Mouse (Mus musculus) midbrain, embryonic 11.5 days (tissue): ENCODE data around the gene 4931422A03Rik. TPM values are rescaled to one million over a fixed set of nuclear protein-coding genes. Genes with fewer than 3 reads are reported as not detected.

Experiments
- ATAC-seq: fragments of 200-750 bp; cut with Nextera tagmentation; 2 replicates; pipeline ENCODE4 v1.8.0; 2017; ENCODE audit warnings: moderate TSS enrichment, moderate library complexity; ENCODE audit not compliant: low FRiP score
- DNase-seq: peaks from one replicate; pipeline ENCODE4 v3.0.0; 2015; ENCODE audit warnings: low spot score; ENCODE audit errors: missing footprints
- H3K27ac ChIP-seq: fragments of 300-500 bp; sonication (generic); 2 replicates; pipeline ENCODE4 v1.5.1; 2014; ENCODE audit warnings: low read depth, low read length
- H3K27me3 ChIP-seq: fragments of 300-500 bp; sonication (generic); 2 replicates; pipeline ENCODE4 v1.6.1; 2014; ENCODE audit warnings: mild to moderate bottlenecking, low read length, moderate library complexity, mixed read lengths; ENCODE audit not compliant: control insufficient read depth, insufficient read depth
- H3K36me3 ChIP-seq: fragments of 300-500 bp; sonication (generic); 2 replicates; pipeline ENCODE4 v1.6.1; 2014; ENCODE audit warnings: mild to moderate bottlenecking, low read length, moderate library complexity, mixed read lengths; ENCODE audit not compliant: control insufficient read depth, insufficient read depth
- H3K4me1 ChIP-seq: fragments of 300-500 bp; sonication (generic); 2 replicates; pipeline ENCODE4 v1.6.1; 2014; ENCODE audit warnings: low read length; ENCODE audit not compliant: control insufficient read depth, insufficient read depth
- H3K4me2 ChIP-seq: fragments of 300-500 bp; sonication (generic); 2 replicates; pipeline ENCODE4 v1.6.1; 2014; ENCODE audit warnings: mild to moderate bottlenecking, moderate library complexity
- H3K4me3 ChIP-seq: fragments of 300-500 bp; sonication (generic); 2 replicates; pipeline ENCODE4 v1.5.1; 2014; ENCODE audit warnings: low read depth, low read length
- H3K9ac ChIP-seq: fragments of 300-500 bp; sonication (generic); 2 replicates; pipeline ENCODE4 v1.6.1; 2014; ENCODE audit warnings: low read length
- H3K9me3 ChIP-seq: fragments of 300-500 bp; sonication (generic); 2 replicates; pipeline ENCODE4 v1.6.1; 2016; ENCODE audit warnings: low read length; ENCODE audit not compliant: control insufficient read depth
- WGBS: fragments of 180-500 bp; shearing (Covaris S2); extraction: QIAGEN DNeasy Blood & Tissue Kit; methylation state at CpG from one replicate; pipeline ENCODE4 v1.1.7; 2014; 5-methylcytosine and 5-hydroxymethylcytosine counted together
- polyA plus RNA-seq: library from polyadenylated mRNA; unstranded; fragments of >200 nt; fragmentation: Nextera tagmentation; extraction: Ambion mirVana; gene quantifications from 2 replicates; pipeline ENCODE4 v1.2.1, GENCODE M21; 2014

4931422A03Rik gene
- polyA plus RNA-seq, 1 experiment from 2014 or later, result 1.1 TPM

DNA sequence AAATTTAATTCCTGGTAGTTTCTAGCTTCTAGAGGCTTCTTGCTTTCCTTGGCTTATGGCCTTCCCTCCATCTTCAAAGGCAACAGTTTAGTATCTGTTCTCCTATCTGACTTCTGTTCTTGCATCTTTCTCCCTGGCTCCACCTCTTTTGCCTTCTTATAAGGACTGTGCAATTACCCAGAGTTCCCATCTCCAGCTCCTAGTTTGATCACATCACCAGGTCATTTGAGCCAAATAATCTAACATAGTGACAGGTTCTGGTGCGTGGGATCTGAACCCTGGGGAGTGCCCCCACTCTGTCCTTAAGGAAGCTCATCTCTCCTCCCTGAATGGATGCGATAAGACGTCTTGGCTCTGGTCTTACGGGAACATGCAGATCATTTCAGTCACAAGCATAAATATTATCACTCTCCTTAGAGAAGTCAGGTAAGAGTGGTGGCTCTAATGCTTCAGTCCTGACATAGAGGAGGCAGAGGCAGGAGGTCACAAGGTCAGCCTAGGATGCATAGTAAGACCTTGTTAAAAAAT is 101.5 kb downstream of the 4931422A03Rik start:
- H3K9me3 ChIP-seq, result no peaks in the 10 kb centered on the region
- no peaks in the 10 kb centered on the region for H3K36me3 ChIP-seq
- H3K4me1 ChIP-seq, result no peaks in the 10 kb centered on the region
- DNase-seq, result no peak
- no peak overlapping the region for H3K4me2 ChIP-seq
- ATAC-seq, result no peak
- no peak overlapping the region for H3K27ac ChIP-seq
- WGBS, result 88% methylated on average over 4 of the region's 4 CpGs
- no peak overlapping the region for H3K4me3 ChIP-seq
- H3K27me3 ChIP-seq, result no peaks in the 10 kb centered on the region
- no peak overlapping the region for H3K9ac ChIP-seq

- Histone ChIP-seq H3K4me3 (no peak overlapping the region), H3K4me1 (no peaks in the 10 kb centered on the region), H3K27me3 (no peaks in the 10 kb centered on the region), H3K4me2 (no peak overlapping the region), H3K9ac (no peak overlapping the region), H3K27ac (no peak overlapping the region), H3K36me3 (no peaks in the 10 kb centered on the region), H3K9me3 (no peaks in the 10 kb centered on the region)
- ATAC-seq (no peak), DNase-seq (no peak)
- 84% methylated on average over 6 of the region's 6 CpGs for WGBS
These were observed 108.7 kb downstream of the 4931422A03Rik start for GRCm38 (mm10) chr2:103919488-103919887.

- whole genome bisulfite sequencing, result 88% methylated on average over 2 of the region's 2 CpGs
- no peak overlapping the region for H3K27ac ChIP-seq
- H3K4me3 ChIP-seq, result no peak overlapping the region
- no peak for DNase-seq
- H3K4me2 ChIP-seq, result no peak overlapping the region
- H3K9ac ChIP-seq, result no peak overlapping the region
- no peak for ATAC-seq
- H3K36me3 ChIP-seq, result no peaks in the 10 kb centered on the region
- H3K27me3 ChIP-seq, result no peaks in the 10 kb centered on the region
- H3K9me3 ChIP-seq, result no peaks in the 10 kb centered on the region
- H3K4me1 ChIP-seq, result no peaks in the 10 kb centered on the region
These were observed 109.8 kb downstream of the 4931422A03Rik start for GRCm38 (mm10) chr2:103918375-103918774.

DNA sequence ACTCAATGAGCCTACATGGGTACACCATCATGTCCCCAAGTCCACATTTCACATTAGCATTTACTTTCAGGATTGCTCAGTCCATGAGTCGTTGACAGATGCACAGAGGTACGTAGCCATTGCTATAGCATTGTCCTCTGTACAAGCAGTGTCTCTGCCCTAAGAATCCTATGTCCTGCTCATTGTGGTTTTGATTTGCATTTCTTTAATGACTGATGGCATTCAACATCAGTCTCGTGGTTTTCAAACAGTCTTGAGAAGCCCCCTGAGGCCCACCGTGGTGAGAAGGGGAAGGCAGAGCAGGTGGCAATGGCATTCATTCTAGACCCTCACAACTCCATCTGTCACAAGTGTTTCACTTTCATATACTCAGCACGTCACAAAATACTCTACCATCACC is 110.8 kb downstream of the 4931422A03Rik start:
- H3K27ac ChIP-seq, result no peak overlapping the region
- 78% methylated on average over 5 of the region's 5 CpGs for WGBS
- no peaks in the 10 kb centered on the region for H3K36me3 ChIP-seq
- H3K4me3 ChIP-seq, result no peak overlapping the region
- no peak overlapping the region for H3K9ac ChIP-seq
- no peaks in the 10 kb centered on the region for H3K9me3 ChIP-seq
- DNase-seq, result no peak
- ATAC-seq, result no peak
- no peak overlapping the region for H3K4me2 ChIP-seq
- H3K27me3 ChIP-seq, result no peaks in the 10 kb centered on the region
- H3K4me1 ChIP-seq, result no peaks in the 10 kb centered on the region

Other genes with a start within 250 kb of the 4931422A03Rik start
- 662 and 708 TPM in 2 replicates for gene Caprin1, start 230.7 kb downstream of the 4931422A03Rik start, polyA plus RNA-seq
- gene Lmo2, start 70.4 kb downstream of the 4931422A03Rik start, polyA plus RNA-seq, result 25.8 and 28.6 TPM in 2 replicates
- 60.1 and 72.8 TPM in 2 replicates for gene Fbxo3, start 640 bp downstream of the 4931422A03Rik start, polyA plus RNA-seq
- gene Gm10912, start 37.5 kb upstream of the 4931422A03Rik start, polyA plus RNA-seq, result not detected in 2 replicates
- gene Gm10799, start 40.2 kb upstream of the 4931422A03Rik start, polyA plus RNA-seq, result not detected in 2 replicates
- gene Cd59b, start 41.5 kb upstream of the 4931422A03Rik start, polyA plus RNA-seq, result 1.9 and 5.6 TPM in 2 replicates
- gene Cd59a, start 67.4 kb upstream of the 4931422A03Rik start, polyA plus RNA-seq, result 29.2 and 31.2 TPM in 2 replicates
- 0.16 and 0.34 TPM in 2 replicates for gene A930018P22Rik, start 94.4 kb upstream of the 4931422A03Rik start, polyA plus RNA-seq